Mouse (Mus musculus) midbrain, embryonic 16.5 days (tissue): ENCODE measurements at regions not wholly inside any gene's neighbourhood (a gene's known extent, or its start where the extent isn't known, plus 50 kb on each side); places are given as distances from the start of the nearest gene placed in this dataset.

Experiments
- ATAC-seq: fragments of 200-750 bp; cut with Nextera tagmentation; 2 replicates; pipeline ENCODE4 v1.8.0; 2017; ENCODE audit warnings: moderate TSS enrichment
- H3K27ac ChIP-seq: fragments of 300-500 bp; sonication (generic); 2 replicates; pipeline ENCODE4 v1.5.1; 2014; ENCODE audit warnings: mild to moderate bottlenecking, low read length, mixed read lengths
- H3K27me3 ChIP-seq: fragments of 300-500 bp; sonication (generic); 2 replicates; pipeline ENCODE4 v1.6.1; 2014; ENCODE audit warnings: low read depth, low read length, mixed read lengths; ENCODE audit not compliant: control insufficient read depth, insufficient read depth
- H3K36me3 ChIP-seq: fragments of 300-500 bp; sonication (generic); 2 replicates; pipeline ENCODE4 v1.6.1; 2014; ENCODE audit warnings: mild to moderate bottlenecking, low read length, moderate library complexity, mixed read lengths; ENCODE audit not compliant: control insufficient read depth, insufficient read depth
- H3K4me1 ChIP-seq: fragments of 300-500 bp; sonication (generic); 2 replicates; pipeline ENCODE4 v1.6.1; 2014; ENCODE audit warnings: mild to moderate bottlenecking, low read length, mixed read lengths; ENCODE audit not compliant: control insufficient read depth, insufficient read depth
- H3K4me2 ChIP-seq: fragments of 300-500 bp; sonication (generic); 2 replicates; pipeline ENCODE4 v1.6.1; 2014; ENCODE audit warnings: mild to moderate bottlenecking, low read length, mixed read lengths
- H3K4me3 ChIP-seq: fragments of 300-500 bp; sonication (generic); 2 replicates; pipeline ENCODE4 v1.5.1; 2014; ENCODE audit warnings: low read depth, mild to moderate bottlenecking, low read length, moderate library complexity, mixed read lengths
- H3K9ac ChIP-seq: fragments of 300-500 bp; sonication (generic); 2 replicates; pipeline ENCODE4 v1.6.1; 2014; ENCODE audit warnings: low read depth, low read length, mixed read lengths
- H3K9me3 ChIP-seq: fragments of 300-500 bp; sonication (generic); replicated peaks from 2 replicates; pipeline ENCODE4 v1.6.1; 2014; ENCODE audit warnings: mild to moderate bottlenecking, low read length, mixed read lengths; ENCODE audit not compliant: control insufficient read depth, poor library complexity, severe bottlenecking
- WGBS: fragments of 180-500 bp; shearing (Covaris S2); extraction: QIAGEN DNeasy Blood & Tissue Kit; methylation state at CpG from one replicate; pipeline ENCODE4 v1.1.7; 2014; 5-methylcytosine and 5-hydroxymethylcytosine counted together

GRCm38 (mm10) chr3:113952468-113952867 lies 77.9 kb upstream of the Col11a1 start:
- 87% methylated on average over 2 of the region's 2 CpGs for WGBS
- Histone ChIP-seq H3K9ac (no peak overlapping the region), H3K9me3 (no peaks in the 10 kb centered on the region)

DNA sequence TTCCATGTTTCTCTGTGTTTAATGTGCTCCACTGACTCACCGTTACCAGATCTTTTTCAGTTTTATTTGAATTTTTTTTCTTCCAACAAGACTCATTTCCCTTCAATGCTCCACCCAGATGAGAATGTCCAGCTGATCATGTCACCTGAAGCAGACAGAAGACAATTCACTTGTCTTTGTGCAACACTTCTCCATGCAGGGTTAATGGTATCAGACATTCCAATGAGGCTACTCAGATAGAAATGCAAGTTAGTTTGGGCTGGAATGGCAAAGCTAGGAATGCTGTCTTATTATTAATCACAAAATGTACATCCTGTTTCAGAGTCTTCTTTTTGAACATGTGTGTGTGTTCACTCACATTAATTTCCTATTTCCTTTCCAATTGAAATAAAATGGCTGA lies 77.2 kb upstream of the Col11a1 start:
- no peak overlapping the region for H3K4me2 ChIP-seq
- H3K27me3 ChIP-seq, result no peaks in the 10 kb centered on the region
- 77% methylated on average over 1 of the region's 1 CpGs for WGBS
- H3K4me3 ChIP-seq, result no peak overlapping the region
- H3K4me1 ChIP-seq, result no peaks in the 10 kb centered on the region
- H3K9ac ChIP-seq, result no peak overlapping the region
- no peak for ATAC-seq
- H3K27ac ChIP-seq, result no peak overlapping the region
- H3K36me3 ChIP-seq, result no peaks in the 10 kb centered on the region
- H3K9me3 ChIP-seq, result no peaks in the 10 kb centered on the region

More at GRCm38 (mm10) chr3:113952468-113952867, 77.9 kb upstream of the Col11a1 start:
- no peaks in the 10 kb centered on the region for H3K36me3 ChIP-seq
- H3K4me3 ChIP-seq, result no peak overlapping the region
- H3K4me1 ChIP-seq, result no peaks in the 10 kb centered on the region
- no peak overlapping the region for H3K4me2 ChIP-seq
- no peaks in the 10 kb centered on the region for H3K27me3 ChIP-seq
- ATAC-seq, result no peak
- H3K27ac ChIP-seq, result no peak overlapping the region

GRCm38 (mm10) chr3:113954486-113954885 lies 75.9 kb upstream of the Col11a1 start:
- Histone ChIP-seq H3K4me3 (no peak overlapping the region), H3K36me3 (no peaks in the 10 kb centered on the region), H3K4me2 (no peak overlapping the region), H3K27ac (no peak overlapping the region), H3K9me3 (no peaks in the 10 kb centered on the region), H3K9ac (no peak overlapping the region), H3K4me1 (no peaks in the 10 kb centered on the region), H3K27me3 (no peaks in the 10 kb centered on the region)
- ATAC-seq, result no peak

DNA sequence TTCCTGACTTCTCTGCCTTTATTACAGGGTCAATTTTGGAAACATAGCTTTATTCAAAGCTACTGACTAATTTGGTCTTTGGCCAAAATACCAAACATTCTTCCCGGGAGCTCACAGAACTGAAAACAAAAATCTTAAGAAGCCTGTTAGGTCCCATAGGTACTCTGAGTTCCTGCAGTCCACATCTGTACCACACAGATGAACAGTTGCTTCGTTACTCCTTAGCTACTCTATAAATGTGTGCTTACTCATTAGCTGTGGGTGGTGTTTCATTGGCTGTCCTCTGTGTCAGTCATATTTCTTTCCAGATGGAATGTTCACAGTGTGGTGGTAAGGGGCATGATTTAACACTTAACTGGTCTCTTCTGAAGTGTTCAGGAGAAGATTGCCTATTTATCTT lies 70.3 kb upstream of the Col11a1 start:
- no peak for ATAC-seq
- no peaks in the 10 kb centered on the region for H3K9me3 ChIP-seq
- H3K27ac ChIP-seq, result no peak overlapping the region
- H3K4me1 ChIP-seq, result no peaks in the 10 kb centered on the region
- no peak overlapping the region for H3K4me3 ChIP-seq
- no peak overlapping the region for H3K9ac ChIP-seq
- H3K4me2 ChIP-seq, result no peak overlapping the region
- H3K27me3 ChIP-seq, result no peaks in the 10 kb centered on the region
- WGBS, result 82% methylated on average over 2 of the region's 2 CpGs
- H3K36me3 ChIP-seq, result no peaks in the 10 kb centered on the region
